Mouse (Mus musculus): ENCODE measurements around the gene Dcdc2a. TPM values are rescaled to one million over a fixed set of nuclear protein-coding genes. Genes with fewer than 3 reads are reported as not detected.

Dcdc2a gene
- polyA plus RNA-seq, 1 experiment from 2014 or later: 0.96 TPM

Other genes starting within 250 kb of the Dcdc2a start
- gene Acot13, start 224.5 kb upstream of the Dcdc2a start, polyA plus RNA-seq (2015; fragmentation: Nextera tagmentation; extraction: Ambion mirVana): 162 and 165 TPM in 2 replicates
- 55.9 and 65.0 TPM in 2 replicates for gene Tdp2, start 224.3 kb upstream of the Dcdc2a start, polyA plus RNA-seq (2015; fragmentation: Nextera tagmentation; extraction: Ambion mirVana)
- 1.2 and 1.3 TPM in 2 replicates for gene D130043K22Rik, start 210.9 kb upstream of the Dcdc2a start, polyA plus RNA-seq (2015; fragmentation: Nextera tagmentation; extraction: Ambion mirVana)
- gene Aldh5a1, start 118.3 kb upstream of the Dcdc2a start, polyA plus RNA-seq (2015; fragmentation: Nextera tagmentation; extraction: Ambion mirVana): 9.6 and 10.3 TPM in 2 replicates
- gene Gpld1, start 112.9 kb upstream of the Dcdc2a start, polyA plus RNA-seq (2015; fragmentation: Nextera tagmentation; extraction: Ambion mirVana): 2.0 and 3.1 TPM in 2 replicates
- 15.6 and 17.4 TPM in 2 replicates for gene Mrs2, start 35.6 kb upstream of the Dcdc2a start, polyA plus RNA-seq (2015; fragmentation: Nextera tagmentation; extraction: Ambion mirVana)
- gene Nrsn1, start 214.5 kb downstream of the Dcdc2a start, polyA plus RNA-seq (2015; fragmentation: Nextera tagmentation; extraction: Ambion mirVana): 4.2 and 4.8 TPM in 2 replicates

Measured in intestine, embryonic 15.5 days (tissue).